Mouse (Mus musculus): ENCODE measurements at regions not wholly inside any gene's neighbourhood (a gene's known extent, or its start where the extent isn't known, plus 50 kb on each side); places are given as distances from the start of the nearest gene placed in this dataset.

GRCm38 (mm10) chr3:52555038-52555437 lies 286.9 kb downstream of the Foxo1 start:
- in situ Hi-C loops (cut with MseI, MboI) = no loop called here

DNA sequence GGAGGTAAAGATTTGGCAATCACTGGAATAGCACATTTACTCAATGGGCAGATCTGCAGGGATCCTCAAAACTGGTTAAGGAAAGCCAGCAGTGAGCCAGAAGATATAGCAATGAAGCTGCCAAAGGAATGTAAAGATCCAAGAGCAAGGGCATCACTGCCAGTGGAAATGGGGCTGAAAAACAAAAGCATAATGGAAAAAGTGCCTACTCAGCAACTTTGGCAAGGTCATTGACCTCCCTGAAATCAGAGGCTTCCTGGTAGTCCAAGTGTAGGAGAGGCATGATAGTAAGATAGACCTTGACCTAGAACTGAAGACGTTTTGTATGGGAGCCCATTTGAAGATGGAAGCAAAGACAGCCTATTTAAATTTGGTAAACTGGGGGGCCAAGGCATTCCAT lies 286.4 kb downstream of the Foxo1 start:
- in situ Hi-C loops (cut with MseI, MboI) = no loop called here

- in situ Hi-C loops (cut with MseI, MboI) = no loop called here
Measured at GRCm38 (mm10) chr3:52548201-52548893, 280.2 kb downstream of the Foxo1 start.

DNA sequence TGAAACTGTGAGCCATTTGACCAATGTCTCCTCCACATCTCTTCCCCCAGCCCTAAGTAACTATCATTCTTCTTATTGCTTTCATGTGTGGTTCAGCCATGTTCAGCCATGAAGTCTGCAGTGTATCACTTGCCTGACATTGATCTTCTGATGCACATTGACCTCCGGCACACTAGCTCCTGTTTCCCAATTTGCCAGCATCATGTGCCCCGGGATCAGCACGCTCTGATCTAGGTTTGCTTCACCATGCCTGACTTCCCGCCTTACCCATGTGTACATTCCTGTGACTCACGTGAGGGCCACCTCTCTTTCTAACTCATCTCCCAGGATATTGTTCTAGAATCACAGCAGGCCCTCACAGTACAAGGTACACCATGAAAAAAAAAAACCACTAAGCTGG lies 277.9 kb downstream of the Foxo1 start:
- in situ Hi-C loops (cut with MseI, MboI) = no loop called here

DNA sequence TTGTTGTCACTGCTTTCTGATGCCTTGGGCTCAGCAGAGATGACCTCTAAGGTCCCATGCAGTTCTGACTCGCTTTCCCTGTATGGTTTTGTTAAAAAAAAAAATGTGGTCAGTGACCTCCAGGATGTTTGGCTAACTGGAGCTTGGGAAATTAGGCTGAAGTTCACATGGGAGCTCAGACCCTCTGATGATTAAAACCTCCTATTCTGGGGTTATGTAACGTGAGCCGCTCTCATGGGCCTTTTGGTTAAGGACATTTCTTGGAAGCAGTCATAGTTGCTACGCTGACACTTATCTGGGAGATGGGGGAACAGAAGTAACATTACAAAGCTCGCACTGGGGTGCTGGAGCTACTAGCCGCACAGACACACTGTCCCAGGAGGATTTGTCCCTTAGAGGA lies 274.9 kb downstream of the Foxo1 start:
- in situ Hi-C loops (cut with MseI, MboI) = no loop called here

DNA sequence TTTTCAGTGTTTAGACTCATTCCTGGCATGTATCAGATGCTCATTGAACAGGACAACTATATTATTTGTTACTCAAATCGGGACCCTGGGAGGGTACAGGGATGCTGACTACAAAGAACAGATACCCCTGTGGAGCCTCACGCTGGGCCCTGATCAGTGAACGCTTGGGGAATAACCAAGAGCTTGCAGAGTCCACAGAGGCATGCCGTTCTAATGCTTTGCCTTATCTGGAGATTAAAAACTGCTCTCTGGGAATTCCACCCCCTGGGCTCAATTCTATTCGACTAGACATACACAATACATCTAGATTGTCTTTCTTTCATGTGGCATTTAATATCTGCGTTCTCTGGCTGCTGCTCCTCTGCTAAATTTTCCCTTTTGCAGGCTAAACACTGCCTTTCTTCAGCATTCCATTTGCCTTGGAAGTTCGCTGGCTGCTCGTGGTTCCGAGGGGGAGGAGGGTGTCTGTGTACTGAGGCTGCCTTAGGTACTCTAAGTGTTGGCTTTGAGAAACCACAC lies 272.8 kb downstream of the Foxo1 start:
- in situ Hi-C loops (cut with MseI, MboI) = no loop called here

- in situ Hi-C loops (cut with MseI, MboI) = no loop called here
Measured at GRCm38 (mm10) chr3:52539813-52540378, 271.8 kb downstream of the Foxo1 start.

DNA sequence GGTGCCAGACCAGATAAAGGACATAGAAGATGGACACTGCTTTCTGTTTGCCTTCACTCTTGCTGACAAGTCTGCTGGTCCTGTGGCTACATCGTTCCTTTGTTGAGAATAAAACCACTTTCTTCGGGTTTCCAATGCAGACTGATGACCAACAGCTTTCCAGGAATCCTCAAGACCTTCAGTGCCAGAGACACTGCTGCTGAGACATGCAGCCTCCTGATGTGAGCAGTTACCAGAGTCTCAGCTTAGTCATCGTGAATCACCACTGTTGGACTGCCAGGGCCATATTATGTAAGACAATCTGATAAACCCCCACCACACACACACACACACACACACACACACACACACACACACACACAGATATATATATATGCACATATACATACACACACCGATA lies 270.2 kb downstream of the Foxo1 start:
- in situ Hi-C loops (cut with MseI, MboI) = no loop called here

- in situ Hi-C loops (cut with MseI, MboI) = no loop called here
Measured at GRCm38 (mm10) chr3:52537362-52537911, 269.3 kb downstream of the Foxo1 start.

DNA sequence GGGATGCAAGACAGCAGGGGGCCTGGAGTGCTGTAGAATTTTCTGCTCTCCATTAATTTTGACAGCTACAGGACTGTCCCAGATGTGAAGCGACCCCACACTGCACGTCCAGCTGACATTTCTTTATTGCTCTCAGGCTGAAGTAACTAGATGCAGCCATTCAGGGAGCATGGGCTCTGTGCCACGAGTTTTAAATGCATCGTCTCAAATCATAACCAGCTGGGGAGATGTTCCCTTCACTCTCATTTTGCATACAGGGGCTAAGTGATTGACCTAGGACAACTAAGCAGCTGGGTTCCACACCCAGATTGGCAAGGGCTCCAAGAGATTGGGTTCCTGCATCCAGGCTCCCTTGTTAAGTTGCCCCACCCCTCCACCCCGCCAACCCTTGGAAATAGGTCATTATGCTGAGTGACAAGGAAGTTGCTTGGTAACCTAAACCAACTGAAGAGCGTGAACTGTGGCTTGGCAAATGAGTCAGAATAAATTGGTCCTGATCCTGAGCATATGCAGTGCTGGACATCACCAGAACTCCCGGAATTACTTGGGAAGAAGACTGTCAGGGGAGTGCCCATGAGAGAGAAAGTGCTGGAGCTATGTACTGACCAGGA lies 267.4 kb downstream of the Foxo1 start:
- in situ Hi-C loops (cut with MseI, MboI) = no loop called here

DNA sequence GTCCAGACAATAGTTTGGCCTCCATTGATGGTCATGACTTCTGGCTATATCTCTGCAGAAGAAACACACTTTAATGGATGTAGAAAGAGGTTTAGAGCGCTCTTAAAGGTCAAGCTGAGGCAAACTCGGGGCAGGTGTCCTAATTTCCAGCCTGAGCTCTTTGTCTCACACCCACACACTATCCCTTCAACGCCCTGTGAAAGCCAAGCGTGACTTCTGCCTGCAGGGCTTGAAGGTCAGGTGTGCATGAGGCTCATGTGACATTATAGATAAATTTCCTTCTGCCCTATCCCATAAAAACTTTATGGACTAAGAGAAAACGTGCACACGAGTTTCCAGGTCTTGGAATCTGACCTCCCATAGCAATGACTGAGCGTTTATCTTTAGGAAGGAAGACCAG lies 266.0 kb downstream of the Foxo1 start:
- in situ Hi-C loops (cut with MseI, MboI) = no loop called here

- in situ Hi-C loops (cut with MseI, MboI) = no loop called here
Measured at GRCm38 (mm10) chr3:52531686-52532351, 263.7 kb downstream of the Foxo1 start.

DNA sequence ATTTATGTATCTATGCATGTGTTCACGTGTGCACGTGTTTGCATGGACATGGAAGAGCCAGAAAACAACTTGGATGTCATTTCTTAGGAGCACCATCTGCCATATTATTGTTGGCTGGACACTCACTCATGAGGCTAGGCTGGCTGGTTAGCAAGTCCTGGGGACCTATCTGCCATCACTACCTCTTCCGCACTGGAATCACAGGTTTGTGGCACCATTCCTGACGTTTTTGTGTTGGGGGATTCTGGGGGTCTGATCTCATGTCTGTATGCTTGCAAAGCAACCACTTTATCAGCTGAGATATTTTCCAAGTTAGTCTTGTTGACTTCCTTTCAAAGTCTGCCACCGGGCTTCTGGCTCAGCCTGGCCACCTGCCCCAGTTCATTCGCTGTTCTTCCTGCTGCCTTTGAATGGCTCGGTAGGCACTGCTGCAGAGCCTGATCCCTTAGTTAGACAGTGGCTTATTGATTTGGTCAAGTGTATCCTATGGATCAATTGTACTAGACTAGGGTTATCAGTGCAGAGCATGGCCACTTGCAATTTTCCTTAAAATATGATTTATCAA lies 262.4 kb downstream of the Foxo1 start:
- in situ Hi-C loops (cut with MseI, MboI) = no loop called here

- in situ Hi-C loops (cut with MseI, MboI) = no loop called here
Measured at GRCm38 (mm10) chr3:52529136-52529535, 261.0 kb downstream of the Foxo1 start.

GRCm38 (mm10) chr3:52528521-52528920 lies 260.4 kb downstream of the Foxo1 start:
- in situ Hi-C loops (cut with MseI, MboI) = no loop called here

DNA sequence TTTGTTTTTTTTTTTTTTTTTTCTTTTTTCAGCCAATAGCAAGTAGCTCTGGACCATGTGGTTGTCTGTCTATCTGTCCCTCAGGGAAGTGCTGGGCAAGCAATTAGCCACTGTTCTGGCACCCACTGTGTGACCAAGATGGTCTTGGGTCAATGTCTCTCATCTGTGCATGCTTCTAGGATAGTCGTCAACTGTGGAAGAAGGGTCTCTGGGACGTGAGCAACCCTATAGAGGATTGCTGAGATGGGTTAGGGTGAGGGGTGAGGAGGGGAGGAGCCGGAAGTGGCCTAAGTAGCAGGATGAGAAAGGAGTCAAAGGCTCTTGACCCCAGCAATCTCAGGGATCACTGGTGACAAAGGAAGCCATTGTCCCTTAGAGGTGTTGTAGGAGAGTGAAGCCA lies 259.6 kb downstream of the Foxo1 start:
- in situ Hi-C loops (cut with MseI, MboI) = no loop called here

- in situ Hi-C loops (cut with MseI, MboI) = no loop called here
Measured at GRCm38 (mm10) chr3:52527010-52527754, 259.0 kb downstream of the Foxo1 start.

DNA sequence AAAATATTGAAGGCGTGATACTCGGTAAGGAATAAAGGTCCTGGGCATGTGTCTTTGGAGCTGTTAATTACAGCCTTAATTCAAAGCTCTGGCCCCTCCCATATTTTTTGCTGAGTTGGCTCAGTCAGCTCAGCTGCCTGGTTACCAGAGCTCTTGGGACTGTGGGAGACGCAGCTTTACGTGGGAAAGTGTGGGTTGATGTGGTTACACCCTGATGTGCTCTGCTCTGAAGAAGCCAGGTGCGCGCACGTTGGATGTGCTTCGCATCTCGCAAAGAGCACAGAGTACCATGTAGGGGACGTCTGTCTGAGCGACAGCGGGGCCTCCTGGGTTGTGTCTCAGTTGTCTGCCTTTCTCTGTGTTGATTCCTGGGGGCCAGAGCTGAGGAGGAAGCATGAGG lies 254.8 kb downstream of the Foxo1 start:
- in situ Hi-C loops (cut with MseI, MboI) = no loop called here

GRCm38 (mm10) chr3:52520609-52520947 lies 252.4 kb downstream of the Foxo1 start:
- in situ Hi-C loops (cut with MseI, MboI) = no loop called here

GRCm38 (mm10) chr3:52519910-52520608 lies 251.9 kb downstream of the Foxo1 start:
- in situ Hi-C loops (cut with MseI, MboI) = no loop called here

- in situ Hi-C loops (cut with MseI, MboI) = no loop called here
Measured at GRCm38 (mm10) chr3:52517808-52518207, 249.7 kb downstream of the Foxo1 start.

All from mouse trophoblast stem cell (cell line).